Mouse (Mus musculus) limb, embryonic 15.5 days (tissue): ENCODE results near the gene Rara. TPM values are rescaled to one million over a fixed set of nuclear protein-coding genes. Genes with fewer than 3 reads are reported as not detected.

Experiments used
- ATAC-seq: fragments of 200-750 bp; cut with Nextera tagmentation; 2 replicates; pipeline ENCODE4 v1.8.0; 2017; ENCODE audit warnings: low read depth, moderate TSS enrichment; ENCODE audit not compliant: insufficient number of reproducible peaks, low FRiP score, low TSS enrichment
- H3K27ac ChIP-seq: fragments of 300-500 bp; sonication (generic); 2 replicates; pipeline ENCODE4 v1.5.1; 2015; ENCODE audit warnings: moderate library complexity, mild to moderate bottlenecking, inconsistent platforms
- H3K27me3 ChIP-seq: fragments of 300-500 bp; sonication (generic); 2 replicates; pipeline ENCODE4 v1.6.1; 2015; ENCODE audit warnings: inconsistent platforms
- H3K36me3 ChIP-seq: fragments of 300-500 bp; sonication (generic); 2 replicates; pipeline ENCODE4 v1.6.1; 2015; ENCODE audit warnings: inconsistent platforms
- H3K4me1 ChIP-seq: fragments of 300-500 bp; sonication (generic); 2 replicates; pipeline ENCODE4 v1.6.1; 2015; ENCODE audit warnings: inconsistent platforms
- H3K4me2 ChIP-seq: fragments of 300-500 bp; sonication (generic); 2 replicates; pipeline ENCODE4 v1.6.1; 2015; ENCODE audit warnings: mild to moderate bottlenecking, inconsistent platforms
- H3K4me3 ChIP-seq: fragments of 300-500 bp; sonication (generic); 2 replicates; pipeline ENCODE4 v1.5.1; 2015; ENCODE audit warnings: mild to moderate bottlenecking, inconsistent platforms
- H3K9ac ChIP-seq: fragments of 300-500 bp; sonication (generic); 2 replicates; pipeline ENCODE4 v1.6.1; 2015; ENCODE audit warnings: inconsistent platforms
- H3K9me3 ChIP-seq: fragments of 300-500 bp; sonication (generic); 2 replicates; pipeline ENCODE4 v1.6.1; 2016; ENCODE audit warnings: inconsistent platforms
- WGBS: fragments of 180-500 bp; shearing (Covaris S2); methylation state at CpG from one replicate; pipeline ENCODE4 v1.1.7; 2015; 5-methylcytosine and 5-hydroxymethylcytosine counted together
- polyA plus RNA-seq: library from polyadenylated mRNA; unstranded; fragments of >200 nt; fragmentation: Nextera tagmentation; extraction: Ambion mirVana; gene quantifications from 2 replicates; pipeline ENCODE4 v1.2.1, GENCODE M21; 2015

Rara gene
- polyA plus RNA-seq = 43.9 and 51.7 TPM in 2 replicates

DNA sequence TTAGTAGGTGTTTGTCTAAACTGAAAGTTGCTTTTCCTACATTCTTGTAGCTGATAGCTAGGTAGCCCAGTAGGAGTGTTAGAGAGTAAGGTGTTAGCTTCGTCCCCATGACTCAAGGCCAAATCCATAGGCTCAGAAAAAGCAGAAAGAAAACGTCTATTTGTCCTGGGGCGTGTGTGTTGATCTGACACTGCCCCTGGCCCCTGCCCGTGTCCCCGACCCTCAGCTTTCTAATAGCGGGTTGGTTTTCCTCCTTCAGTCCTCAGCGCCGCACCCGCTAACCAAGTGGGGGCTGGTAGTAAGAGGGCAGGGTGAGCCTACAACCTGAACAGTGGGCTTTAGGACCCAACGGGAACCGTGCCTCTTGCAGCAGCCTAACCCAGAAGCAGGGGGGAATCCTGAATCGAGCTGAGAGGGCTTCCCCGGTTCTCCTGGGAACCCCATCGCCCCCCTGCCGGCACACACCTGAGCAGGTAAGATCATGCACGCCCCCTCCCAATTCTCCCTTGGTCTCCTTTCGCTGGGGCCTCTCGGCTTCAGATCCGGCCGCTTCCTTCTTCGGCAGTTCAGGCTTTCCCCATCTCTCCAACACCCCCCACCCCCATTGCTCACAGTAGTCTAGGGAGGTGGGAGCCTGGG is at the start of gene Rara:
Rara (plus strand) TSS at position 381 of the 639 bp plus-strand sequence.
- ATAC-seq = no peak
- no peaks in the 10 kb centered on the region for H3K9me3 ChIP-seq
- peak within 1 kb of the TSS; percentile 64 for H3K4me3 ChIP-seq
- H3K4me1 ChIP-seq = peaks cover 100% of the 10 kb centered on the region
- H3K9ac ChIP-seq = peak within 1 kb of the TSS; percentile 63
- WGBS = 6% methylated on average over 21 of the region's 21 CpGs
- H3K27me3 ChIP-seq = no peaks in the 10 kb centered on the region
- H3K4me2 ChIP-seq = peak within 1 kb of the TSS; percentile 82
- no peaks in the 10 kb centered on the region for H3K36me3 ChIP-seq
- H3K27ac ChIP-seq = peak within 1 kb of the TSS; percentile 94

DNA sequence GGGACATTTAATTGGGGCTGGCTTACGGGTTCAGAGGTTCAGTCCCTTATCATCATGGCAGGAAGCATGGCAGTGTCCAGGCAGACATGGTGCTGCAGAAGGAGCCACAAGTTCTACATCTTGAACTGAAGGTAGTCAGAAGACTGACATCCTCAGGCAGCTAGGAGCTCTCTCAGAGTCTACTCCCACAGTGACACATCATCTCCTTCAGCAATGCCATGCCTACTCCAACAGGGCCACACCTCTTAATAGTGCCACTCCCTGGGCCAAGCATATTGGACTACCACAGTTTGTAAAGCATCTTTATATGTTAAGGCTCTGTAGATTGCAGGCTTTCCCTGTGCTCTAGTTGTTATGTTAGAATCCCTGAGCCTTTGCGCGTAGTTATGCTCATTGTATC is 39.9 kb upstream of the Rara start:
- ATAC-seq = no peak
- 98% methylated on average over 3 of the region's 3 CpGs for WGBS

DNA sequence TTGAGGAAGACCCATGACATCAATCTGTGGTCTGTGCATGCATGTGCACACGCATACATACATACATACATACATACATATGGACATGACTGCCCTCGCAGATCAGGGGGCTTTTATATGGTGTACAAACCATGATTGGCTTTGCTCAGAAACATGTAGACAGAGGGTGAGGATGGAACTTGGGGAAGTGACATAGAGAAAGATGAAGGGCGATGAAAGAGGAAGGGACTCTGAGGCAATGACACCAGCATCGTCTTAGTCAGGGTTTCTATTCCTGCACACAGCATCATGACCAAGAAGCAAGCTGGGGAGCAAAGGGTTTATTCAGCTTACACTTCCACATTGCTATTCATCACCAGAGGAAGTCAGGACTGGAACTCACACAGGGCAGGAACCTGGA is 38.5 kb upstream of the Rara start:
- WGBS = 88% methylated on average over 4 of the region's 4 CpGs
- no peak for ATAC-seq
- no peak overlapping the region for H3K4me3 ChIP-seq

More for the DNA sequence above, 39.9 kb upstream of the Rara start:
- H3K4me3 ChIP-seq = no peak overlapping the region
- H3K27ac ChIP-seq = no peak overlapping the region
- H3K36me3 ChIP-seq = peaks cover 80% of the 10 kb centered on the region
- no peaks in the 10 kb centered on the region for H3K9me3 ChIP-seq
- H3K9ac ChIP-seq = no peak overlapping the region
- H3K27me3 ChIP-seq = no peaks in the 10 kb centered on the region
- H3K4me2 ChIP-seq = no peak overlapping the region
- H3K4me1 ChIP-seq = no peaks in the 10 kb centered on the region

DNA sequence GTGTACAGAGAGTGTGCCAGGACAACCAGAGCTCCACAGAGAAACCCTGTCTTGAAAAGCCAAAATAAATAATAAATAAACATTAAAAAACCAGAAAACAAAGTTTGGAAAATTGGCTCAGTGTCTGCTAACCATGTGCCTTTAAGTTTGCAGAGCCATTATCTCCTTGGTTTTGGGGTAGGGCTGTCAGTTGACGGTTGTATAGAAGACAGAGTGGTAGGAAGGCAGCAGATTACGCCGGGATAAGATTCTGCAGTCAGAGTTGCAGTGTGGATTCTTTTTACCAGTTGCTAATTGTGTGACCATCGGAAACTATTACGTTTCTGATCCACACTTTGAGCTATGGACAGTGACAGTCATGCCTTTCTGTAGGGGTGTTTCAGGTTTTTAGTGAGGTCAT is 37.6 kb upstream of the Rara start:
- no peaks in the 10 kb centered on the region for H3K4me1 ChIP-seq
- no peak for ATAC-seq
- no peaks in the 10 kb centered on the region for H3K27me3 ChIP-seq
- H3K4me2 ChIP-seq = no peak overlapping the region
- 82% methylated on average over 5 of the region's 5 CpGs for WGBS
- no peak overlapping the region for H3K9ac ChIP-seq
- H3K4me3 ChIP-seq = no peak overlapping the region
- no peaks in the 10 kb centered on the region for H3K9me3 ChIP-seq
- no peak overlapping the region for H3K27ac ChIP-seq
- H3K36me3 ChIP-seq = peaks cover 92% of the 10 kb centered on the region

More for the DNA sequence above, 38.5 kb upstream of the Rara start:
- no peaks in the 10 kb centered on the region for H3K9me3 ChIP-seq
- no peak overlapping the region for H3K9ac ChIP-seq
- no peaks in the 10 kb centered on the region for H3K4me1 ChIP-seq
- peaks cover 94% of the 10 kb centered on the region for H3K36me3 ChIP-seq
- no peak overlapping the region for H3K4me2 ChIP-seq
- H3K27ac ChIP-seq = no peak overlapping the region
- H3K27me3 ChIP-seq = no peaks in the 10 kb centered on the region

DNA sequence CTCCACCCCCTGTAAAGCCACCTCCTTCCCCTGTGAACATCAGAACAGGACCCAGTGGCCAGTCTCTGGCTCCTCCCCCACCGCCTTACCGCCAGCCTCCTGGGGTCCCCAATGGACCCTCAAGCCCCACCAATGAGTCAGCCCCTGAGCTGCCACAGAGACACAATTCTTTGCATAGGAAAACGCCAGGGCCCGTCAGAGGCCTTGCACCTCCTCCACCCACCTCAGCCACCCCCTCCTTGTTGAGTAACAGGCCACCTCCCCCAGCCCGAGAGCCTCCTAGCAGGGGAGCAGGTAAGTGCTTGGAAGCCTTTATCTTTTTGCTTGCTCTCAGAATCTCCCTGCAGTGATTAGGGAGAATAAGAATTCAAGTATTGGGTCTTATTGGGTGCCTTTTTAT is 35.2 kb upstream of the Rara start:
- Histone ChIP-seq H3K36me3 (peaks cover 94% of the 10 kb centered on the region), H3K9me3 (no peaks in the 10 kb centered on the region), H3K27ac (0 out of 2 replicates have a peak overlapping the region, but pooled peaks have one; percentile 6), H3K4me3 (no peak overlapping the region), H3K4me1 (no peaks in the 10 kb centered on the region), H3K27me3 (no peaks in the 10 kb centered on the region), H3K9ac (no peak overlapping the region), H3K4me2 (no peak overlapping the region)
- WGBS = 60% methylated on average over 5 of the region's 5 CpGs
- no peak for ATAC-seq

DNA sequence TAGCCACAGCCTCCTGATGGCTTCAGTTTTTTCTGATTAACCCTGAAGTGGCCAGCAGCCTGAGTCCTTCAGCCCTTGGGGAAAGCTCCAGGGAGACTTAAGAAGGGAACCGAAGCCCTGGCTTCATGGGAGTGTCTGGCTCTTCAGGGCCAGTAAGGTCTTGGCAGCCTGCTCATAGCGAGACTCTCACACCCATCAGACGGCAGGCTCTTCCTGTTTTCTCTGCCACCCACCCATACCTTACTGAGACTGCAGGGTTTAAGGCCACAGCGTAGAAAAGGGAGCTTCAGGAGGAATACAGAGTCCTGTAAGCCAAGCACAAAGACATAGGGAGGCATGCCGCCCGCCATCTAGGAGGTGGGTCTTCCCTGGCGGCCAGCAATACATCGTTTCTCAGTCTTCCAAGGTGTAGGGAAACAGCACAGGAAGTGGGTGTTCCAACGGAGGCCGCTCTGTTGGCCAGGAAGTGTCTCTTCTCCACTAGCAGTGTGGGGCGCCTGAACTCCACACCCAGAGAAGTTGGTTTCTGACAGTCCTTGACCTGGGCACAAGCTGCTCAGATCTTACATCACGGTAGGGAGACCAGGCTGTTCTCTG is 27.0 kb upstream of the Rara start:
- Histone ChIP-seq H3K9ac (no peak overlapping the region), H3K9me3 (no peaks in the 10 kb centered on the region), H3K4me3 (no peak overlapping the region), H3K36me3 (peaks cover 70% of the 10 kb centered on the region), H3K27ac (no peak overlapping the region), H3K4me1 (peaks cover 7% of the 10 kb centered on the region; the same call in 1 of the 2 replicates), H3K4me2 (no peak overlapping the region), H3K27me3 (no peaks in the 10 kb centered on the region)
- 81% methylated on average over 12 of the region's 12 CpGs for WGBS
- ATAC-seq = no peak

DNA sequence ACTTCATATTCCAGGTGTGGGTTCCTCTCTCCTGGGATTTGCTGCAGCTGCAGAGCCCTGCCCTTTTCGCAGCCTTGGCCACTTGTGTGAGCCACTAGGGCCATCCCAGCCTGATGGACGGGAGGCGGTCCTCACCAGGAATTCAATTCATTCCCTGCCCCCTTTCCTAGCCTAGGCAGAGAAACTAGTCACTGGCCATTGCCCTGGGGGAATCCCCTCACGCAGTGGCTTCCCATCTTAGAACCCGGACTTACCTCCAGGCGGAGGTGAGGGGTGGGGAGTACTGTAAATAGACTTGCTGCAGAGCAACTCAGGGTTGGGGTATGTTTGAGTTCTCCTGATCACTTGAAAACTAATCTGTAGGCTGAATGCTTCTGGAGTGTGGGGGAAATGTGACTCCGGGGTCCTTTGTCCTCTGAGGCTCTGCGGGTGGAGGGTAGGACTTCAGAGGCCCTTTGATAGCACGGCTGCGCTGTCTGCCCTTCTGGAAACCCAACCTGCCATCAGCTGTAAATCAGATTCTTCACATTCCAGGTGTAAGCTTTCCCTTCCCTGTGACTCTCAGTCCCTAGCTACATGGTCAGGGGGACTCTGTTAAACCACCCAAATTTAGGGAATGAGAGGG is 24.9 kb upstream of the Rara start:
- no peak overlapping the region for H3K4me2 ChIP-seq
- H3K9ac ChIP-seq = no peak overlapping the region

DNA sequence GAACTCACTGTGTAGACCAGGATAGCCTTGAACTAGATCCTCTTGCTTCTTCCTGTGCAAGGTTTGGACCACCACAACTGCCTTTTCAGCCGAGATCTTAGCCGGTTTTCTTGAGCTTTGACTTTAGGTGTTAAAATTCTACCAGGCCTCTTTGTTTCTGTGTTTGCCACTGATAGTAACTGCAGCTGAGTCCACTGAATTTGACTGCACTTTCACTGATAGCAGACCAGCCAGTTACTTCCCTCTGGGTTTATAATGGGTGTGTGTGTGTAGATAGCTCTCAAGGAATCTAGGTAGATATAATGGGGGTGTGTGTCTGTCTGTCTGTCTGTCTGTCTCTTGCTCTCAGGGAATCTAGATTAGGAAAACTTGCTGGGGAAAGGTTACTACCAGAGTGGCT is 23.0 kb upstream of the Rara start:
- H3K9me3 ChIP-seq = no peaks in the 10 kb centered on the region
- WGBS = 89% methylated on average over 2 of the region's 2 CpGs
- H3K27me3 ChIP-seq = no peaks in the 10 kb centered on the region
- H3K9ac ChIP-seq = no peak overlapping the region
- no peak for ATAC-seq
- peaks cover 39% of the 10 kb centered on the region for H3K36me3 ChIP-seq
- H3K4me3 ChIP-seq = no peak overlapping the region
- H3K4me2 ChIP-seq = no peak overlapping the region
- no peak overlapping the region for H3K27ac ChIP-seq
- H3K4me1 ChIP-seq = peaks cover 28% of the 10 kb centered on the region

More for the DNA sequence above, 24.9 kb upstream of the Rara start:
- no peak for ATAC-seq
- H3K27ac ChIP-seq = peak overlapping the region; percentile 29; the same call in 1 of the 2 replicates
- no peak overlapping the region for H3K4me3 ChIP-seq
- no peaks in the 10 kb centered on the region for H3K9me3 ChIP-seq
- H3K4me1 ChIP-seq = peaks cover 10% of the 10 kb centered on the region
- H3K36me3 ChIP-seq = peaks cover 54% of the 10 kb centered on the region
- H3K27me3 ChIP-seq = no peaks in the 10 kb centered on the region
- WGBS = 22% methylated on average over 10 of the region's 10 CpGs

DNA sequence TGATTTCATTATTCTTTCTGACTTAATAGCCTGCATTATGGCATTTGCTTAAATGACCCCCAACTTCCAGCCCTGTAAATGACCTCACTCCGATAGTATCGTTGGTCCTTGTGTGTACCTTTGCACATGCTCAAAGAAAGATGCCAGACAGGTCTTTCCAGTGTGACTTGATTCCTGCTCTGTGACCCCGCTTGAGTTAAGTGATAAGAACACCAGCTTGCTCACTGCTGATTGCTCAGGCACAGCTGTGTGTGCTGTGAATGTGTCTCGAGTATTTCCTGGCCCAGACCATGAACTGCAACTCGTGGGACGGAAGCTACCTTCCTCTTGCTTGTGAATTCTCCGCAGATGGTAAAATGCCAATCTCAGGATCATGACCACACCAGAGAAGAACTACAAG is 22.6 kb upstream of the Rara start:
- H3K4me2 ChIP-seq = no peak overlapping the region
- peaks cover 35% of the 10 kb centered on the region for H3K36me3 ChIP-seq
- no peak overlapping the region for H3K9ac ChIP-seq
- no peaks in the 10 kb centered on the region for H3K27me3 ChIP-seq
- H3K9me3 ChIP-seq = no peaks in the 10 kb centered on the region
- no peak overlapping the region for H3K27ac ChIP-seq
- 61% methylated on average over 7 of the region's 7 CpGs for WGBS
- H3K4me3 ChIP-seq = no peak overlapping the region
- no peak for ATAC-seq
- H3K4me1 ChIP-seq = peaks cover 31% of the 10 kb centered on the region

DNA sequence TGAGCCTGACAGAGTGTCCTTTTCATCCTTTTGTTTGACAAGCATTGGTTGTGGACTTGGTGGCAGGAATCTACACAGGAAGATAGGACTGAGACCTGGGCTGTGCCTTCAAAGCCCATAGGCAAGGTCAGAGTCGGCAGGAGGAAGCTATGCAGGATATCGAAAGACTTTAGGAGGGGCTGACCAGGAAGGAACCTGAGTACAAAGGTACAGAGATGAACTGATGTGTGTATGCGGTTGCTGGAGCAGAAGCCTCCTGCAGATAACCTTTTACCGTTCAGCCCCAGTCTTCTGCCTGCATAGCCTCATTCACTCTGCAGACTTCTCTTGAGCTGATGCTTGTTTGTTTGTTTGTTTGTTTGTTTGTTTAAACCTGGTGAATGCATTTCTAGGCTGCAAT is 22.0 kb upstream of the Rara start:
- Histone ChIP-seq H3K36me3 (peaks cover 35% of the 10 kb centered on the region), H3K9ac (no peak overlapping the region), H3K4me1 (peaks cover 31% of the 10 kb centered on the region), H3K4me2 (no peak overlapping the region), H3K27ac (peak overlapping the region; percentile 14; the same call in 1 of the 2 replicates), H3K9me3 (no peaks in the 10 kb centered on the region), H3K4me3 (no peak overlapping the region), H3K27me3 (no peaks in the 10 kb centered on the region)
- 73% methylated on average over 4 of the region's 4 CpGs for WGBS
- ATAC-seq = no peak

DNA sequence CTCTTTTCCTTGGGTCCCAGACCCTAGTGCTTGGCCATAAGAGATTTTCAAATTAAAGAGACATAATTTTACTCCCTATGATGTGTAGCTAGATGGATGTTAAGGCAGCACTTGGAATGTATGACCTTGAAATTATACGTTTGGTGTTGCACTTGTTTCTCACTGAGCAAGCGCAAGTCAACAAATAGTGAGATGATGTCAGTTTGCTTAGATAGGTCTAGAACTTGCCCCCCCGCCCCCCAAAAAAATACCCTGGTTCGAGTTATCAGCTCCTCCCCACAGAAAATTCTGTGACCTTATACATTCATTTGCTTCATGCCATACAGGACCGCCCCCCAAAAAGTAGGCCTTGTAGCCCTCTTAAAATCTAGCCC is 20.6 kb upstream of the Rara start:
- H3K9ac ChIP-seq = no peak overlapping the region

More for the DNA sequence above, 20.6 kb upstream of the Rara start:
- Histone ChIP-seq H3K4me2 (peak overlapping the region; percentile 97), H3K9me3 (no peaks in the 10 kb centered on the region), H3K27me3 (no peaks in the 10 kb centered on the region), H3K4me3 (peak overlapping the region; percentile 59), H3K36me3 (peaks cover 31% of the 10 kb centered on the region), H3K27ac (no peak overlapping the region), H3K4me1 (peaks cover 31% of the 10 kb centered on the region)
- WGBS = 57% methylated on average over 5 of the region's 5 CpGs
- no peak for ATAC-seq
